Comparison of ENCODE assay signal across 8 mouse cellular contexts in genomic region chr2:36090853-36091741, GRCm38 (mm10). TPM values are rescaled to one million over a fixed set of nuclear protein-coding genes. Genes with fewer than 3 reads are reported as not detected.
DNase-seq lines count a peak whose midpoint lies in the region; ATAC-seq and TF ChIP-seq lines count a peak whose summit lies in the region.
"Had no signal": no experiment of that assay in that cellular context is flagged by ENCODE, and none has a peak within 500 bp of the region (broad histone marks: within the 10 kb centered on the region; RNA-seq: fewer than 3 reads in every experiment).

No protein-coding gene starts in this region.

- H3K4me1 ChIP-seq in G1E (ENCODE audit: insufficient read depth, low read depth, low read length) = peaks cover 7% of the 10 kb centered on the region
- peaks cover 9% of the 10 kb centered on the region; the same call in 1 of the 2 replicates for H3K4me1 ChIP-seq in forebrain, embryonic 11.5 days (replicated peaks; ENCODE audit: control insufficient read depth, insufficient read depth, low read length)
- peaks cover 19% of the 10 kb centered on the region for H3K4me1 ChIP-seq in hindbrain, embryonic 15.5 days (replicated peaks)
- peaks cover 8% of the 10 kb centered on the region for H3K4me1 ChIP-seq in liver, embryonic 11.5 days (replicated peaks; ENCODE audit: control insufficient read depth, insufficient read depth, low read length)
- H3K4me1 ChIP-seq in midbrain, postnatal 0 days (ENCODE audit: insufficient read depth, low read length) = peaks cover 4% of the 10 kb centered on the region; the same call in 1 of the 2 replicates

- no peak for DNase-seq in G1E (ENCODE audit: low spot score)
- DNase-seq in adrenal gland, adult 2 months = peak; percentile 76
- peak; percentile 93 for DNase-seq in forebrain, embryonic 11.5 days (ENCODE audit: low spot score)
- DNase-seq in liver, embryonic 11.5 days (ENCODE audit: low spot score) = peak; percentile 85
- no peak for DNase-seq in midbrain, postnatal 0 days (ENCODE audit: low spot score)
- DNase-seq in testis, postnatal 14 days (ENCODE audit: low spot score) = peak; percentile 91

- no peak overlapping the region for H3K9ac ChIP-seq in forebrain, embryonic 11.5 days (ENCODE audit: low read length)
- no peak overlapping the region for H3K9ac ChIP-seq in hindbrain, embryonic 15.5 days
- H3K9ac ChIP-seq in liver, embryonic 11.5 days (ENCODE audit: low read depth, low read length) = no peak overlapping the region
- no peak overlapping the region for H3K9ac ChIP-seq in midbrain, postnatal 0 days (replicated peaks; ENCODE audit: low read length, poor library complexity, severe bottlenecking)

- peak overlapping the region; percentile 5; the same call in 1 of the 2 replicates for H3K4me3 ChIP-seq in G1E (ENCODE audit: low read depth, low read length)
- peak overlapping the region; percentile 35 for H3K4me3 ChIP-seq in forebrain, embryonic 11.5 days (ENCODE audit: low read depth, low read length)
- H3K4me3 ChIP-seq in hindbrain, embryonic 15.5 days = peak overlapping the region; percentile 39
- H3K4me3 ChIP-seq in liver, embryonic 11.5 days (ENCODE audit: low read depth, low read length) = peak overlapping the region; percentile 57
- H3K4me3 ChIP-seq in midbrain, postnatal 0 days (ENCODE audit: low read depth, low read length) = peak overlapping the region; percentile 43

- H3K9me3 ChIP-seq in G1E (replicated peaks) = no peaks in the 10 kb centered on the region
- no peaks in the 10 kb centered on the region for H3K9me3 ChIP-seq in forebrain, embryonic 11.5 days (ENCODE audit: control insufficient read depth, low read length)
- no peaks in the 10 kb centered on the region for H3K9me3 ChIP-seq in hindbrain, embryonic 15.5 days
- H3K9me3 ChIP-seq in liver, embryonic 11.5 days (ENCODE audit: control insufficient read depth, low read length) = no peaks in the 10 kb centered on the region
- H3K9me3 ChIP-seq in midbrain, postnatal 0 days (ENCODE audit: low read length) = no peaks in the 10 kb centered on the region

- H3K4me2 ChIP-seq in forebrain, embryonic 11.5 days (ENCODE audit: low read depth, low read length, severe bottlenecking) = peak overlapping the region; percentile 68
- H3K4me2 ChIP-seq in hindbrain, embryonic 15.5 days = peak overlapping the region; percentile 69
- H3K4me2 ChIP-seq in liver, embryonic 11.5 days = peak overlapping the region; percentile 94
- peak overlapping the region; percentile 74 for H3K4me2 ChIP-seq in midbrain, postnatal 0 days (ENCODE audit: low read depth, low read length, poor library complexity, severe bottlenecking)

- TF ChIP-seq CTCF in G1E (IDR thresholded peaks at IDR 0.05; ENCODE audit: low read depth, low read length) = no peak
- no peak for TF ChIP-seq CTCF in midbrain, postnatal 0 days (IDR thresholded peaks at IDR 0.05)

- no peaks in the 10 kb centered on the region for H3K36me3 ChIP-seq in G1E (replicated peaks)
- no peaks in the 10 kb centered on the region for H3K36me3 ChIP-seq in forebrain, embryonic 11.5 days (ENCODE audit: control insufficient read depth, insufficient read depth, low read length)
- H3K36me3 ChIP-seq in hindbrain, embryonic 15.5 days = no peaks in the 10 kb centered on the region
- H3K36me3 ChIP-seq in liver, embryonic 11.5 days (ENCODE audit: control insufficient read depth, insufficient read depth, low read length) = no peaks in the 10 kb centered on the region
- no peaks in the 10 kb centered on the region for H3K36me3 ChIP-seq in midbrain, postnatal 0 days (ENCODE audit: insufficient read depth, low read length)

- H3K27ac ChIP-seq in forebrain, embryonic 11.5 days (ENCODE audit: low read depth, low read length) = no peak overlapping the region
- no peak overlapping the region for H3K27ac ChIP-seq in hindbrain, embryonic 15.5 days (replicated peaks)
- no peak overlapping the region for H3K27ac ChIP-seq in liver, embryonic 11.5 days (ENCODE audit: low read depth, low read length)
- no peak overlapping the region for H3K27ac ChIP-seq in midbrain, postnatal 0 days (ENCODE audit: low read depth, low read length)

- no peak for ATAC-seq in G1E (ENCODE audit: extremely low read depth, insufficient number of reproducible peaks, low FRiP score, poor library complexity, severe bottlenecking)
- ATAC-seq in forebrain, embryonic 11.5 days (replicated peaks; ENCODE audit: low FRiP score) = peak; percentile 90
- ATAC-seq in hindbrain, embryonic 15.5 days (ENCODE audit: low FRiP score, low read depth) = peak; percentile 70; the same call in 1 of the 2 replicates
- peak; percentile 89 for ATAC-seq in liver, embryonic 11.5 days (replicated peaks; ENCODE audit: low FRiP score)
- ATAC-seq in midbrain, postnatal 0 days (ENCODE audit: low FRiP score) = peak; percentile 58

- H3K27me3 ChIP-seq in G1E (ENCODE audit: insufficient read depth, low read length) = peaks cover 36% of the 10 kb centered on the region
- H3K27me3 ChIP-seq in forebrain, embryonic 11.5 days (ENCODE audit: control insufficient read depth, insufficient read depth, low read length) = peaks cover 73% of the 10 kb centered on the region
- H3K27me3 ChIP-seq in hindbrain, embryonic 15.5 days = peaks cover 91% of the 10 kb centered on the region
- peaks cover 99% of the 10 kb centered on the region for H3K27me3 ChIP-seq in liver, embryonic 11.5 days (replicated peaks; ENCODE audit: control insufficient read depth, insufficient read depth, low read length)
- H3K27me3 ChIP-seq in midbrain, postnatal 0 days (ENCODE audit: insufficient read depth, low read length) = peaks cover 68% of the 10 kb centered on the region

- under 1% methylated on average over 70 of the region's 70 CpGs for WGBS in forebrain, embryonic 11.5 days
- WGBS in hindbrain, embryonic 15.5 days = 2% methylated on average over 70 of the region's 70 CpGs
- WGBS in liver, embryonic 11.5 days = 2% methylated on average over 70 of the region's 70 CpGs
- WGBS in midbrain, postnatal 0 days = 2% methylated on average over 70 of the region's 70 CpGs

RNA-seq across cellular contexts. Expression of gene Lhx6, which starts 14.1 kb away (rescaled TPM):
- not detected in 2 replicates for total RNA-seq in G1E (2014; fragmentation: Nextera tagmentation)
- 0.06 and 0.16 TPM in 2 replicates for total RNA-seq in G1E (2017)
- polyA plus RNA-seq in G1E (2012) = not detected in 2 replicates
- total RNA-seq in adrenal gland, adult 2 months (2021) = 1 to 10 TPM; 2.0 to 2.3 TPM
- polyA plus RNA-seq in adrenal gland, adult 2 months (2012; rRNA removed) = 3.4 and 5.2 TPM in 2 replicates
- polyA plus RNA-seq in forebrain, embryonic 11.5 days (2014; fragmentation: Nextera tagmentation; extraction: Ambion mirVana) = 10.6 and 19.0 TPM in 2 replicates
- polyA plus RNA-seq in hindbrain, embryonic 15.5 days (2015; fragmentation: Nextera tagmentation; extraction: Ambion mirVana) = 0.62 and 1.3 TPM in 2 replicates
- 0.59 and 0.99 TPM in 2 replicates for polyA plus RNA-seq in liver, embryonic 11.5 days (2014; fragmentation: Nextera tagmentation; extraction: Ambion mirVana)
- total RNA-seq in midbrain, postnatal 0 days (2014; rRNA removed) = 0.60 and 1.9 TPM in 2 replicates
- 1.6 and 2.5 TPM in 2 replicates for polyA plus RNA-seq in midbrain, postnatal 0 days (2015; fragmentation: Nextera tagmentation; extraction: Ambion mirVana)

RNA-seq across cellular contexts. Expression of gene Morn5, which starts 41.8 kb away (rescaled TPM):
- total RNA-seq in G1E (2014; fragmentation: Nextera tagmentation) (not detected in 2 replicates), G1E (2017) (0.22 TPM in 1 of 2 replicates, not detected in the other)
- not detected in 2 replicates for polyA plus RNA-seq in G1E (2012)
- not detected for total RNA-seq in adrenal gland, adult 2 months (2021)
- polyA plus RNA-seq in adrenal gland, adult 2 months (2012; rRNA removed) = 0.33 TPM in 1 of 2 replicates, not detected in the other
- polyA plus RNA-seq in forebrain, embryonic 11.5 days (2014; fragmentation: Nextera tagmentation; extraction: Ambion mirVana) = 0.47 and 0.68 TPM in 2 replicates
- polyA plus RNA-seq in hindbrain, embryonic 15.5 days (2015; fragmentation: Nextera tagmentation; extraction: Ambion mirVana) = 2.9 and 3.0 TPM in 2 replicates
- 0.27 TPM in 1 of 2 replicates, not detected in the other for polyA plus RNA-seq in liver, embryonic 11.5 days (2014; fragmentation: Nextera tagmentation; extraction: Ambion mirVana)
- total RNA-seq in midbrain, postnatal 0 days (2014; rRNA removed) = 1.4 and 3.8 TPM in 2 replicates
- polyA plus RNA-seq in midbrain, postnatal 0 days (2015; fragmentation: Nextera tagmentation; extraction: Ambion mirVana) = 2.1 and 3.5 TPM in 2 replicates
- polyA plus RNA-seq: large intestine, adult 2 months had no signal

RNA-seq across cellular contexts. Expression of gene Ndufa8, which starts 41.9 kb away (rescaled TPM):
- 18.2 and 28.7 TPM in 2 replicates for total RNA-seq in G1E (2014; fragmentation: Nextera tagmentation)
- total RNA-seq in G1E (2017) = 40.1 and 44.9 TPM in 2 replicates
- polyA plus RNA-seq in G1E (2012) = 31.6 and 38.9 TPM in 2 replicates
- total RNA-seq in adrenal gland, adult 2 months (2021) = 100 to 1,000 TPM; 192 to 258 TPM
- polyA plus RNA-seq in adrenal gland, adult 2 months (2012; rRNA removed) = 42.9 and 48.8 TPM in 2 replicates
- polyA plus RNA-seq in forebrain, embryonic 11.5 days (2014; fragmentation: Nextera tagmentation; extraction: Ambion mirVana) = 177 and 184 TPM in 2 replicates
- 327 and 332 TPM in 2 replicates for polyA plus RNA-seq in hindbrain, embryonic 15.5 days (2015; fragmentation: Nextera tagmentation; extraction: Ambion mirVana)
- 251 and 269 TPM in 2 replicates for polyA plus RNA-seq in liver, embryonic 11.5 days (2014; fragmentation: Nextera tagmentation; extraction: Ambion mirVana)
- 87.4 and 95.2 TPM in 2 replicates for total RNA-seq in midbrain, postnatal 0 days (2014; rRNA removed)
- polyA plus RNA-seq in midbrain, postnatal 0 days (2015; fragmentation: Nextera tagmentation; extraction: Ambion mirVana) = 339 and 388 TPM in 2 replicates

RNA-seq across cellular contexts. Expression of gene Mrrf, which starts 45.1 kb away (rescaled TPM):
- 53.0 and 55.2 TPM in 2 replicates for total RNA-seq in G1E (2014; fragmentation: Nextera tagmentation)
- total RNA-seq in G1E (2017) = 51.5 and 57.9 TPM in 2 replicates
- 1.5 and 1.8 TPM in 2 replicates for polyA plus RNA-seq in G1E (2012)
- total RNA-seq in adrenal gland, adult 2 months (2021) = 10 to 100 TPM; 24.0 to 31.8 TPM
- 18.5 and 22.2 TPM in 2 replicates for polyA plus RNA-seq in adrenal gland, adult 2 months (2012; rRNA removed)
- 23.2 and 28.2 TPM in 2 replicates for polyA plus RNA-seq in forebrain, embryonic 11.5 days (2014; fragmentation: Nextera tagmentation; extraction: Ambion mirVana)
- polyA plus RNA-seq in hindbrain, embryonic 15.5 days (2015; fragmentation: Nextera tagmentation; extraction: Ambion mirVana) = 21.2 and 23.1 TPM in 2 replicates
- 31.4 and 36.2 TPM in 2 replicates for polyA plus RNA-seq in liver, embryonic 11.5 days (2014; fragmentation: Nextera tagmentation; extraction: Ambion mirVana)
- 12.2 and 13.7 TPM in 2 replicates for total RNA-seq in midbrain, postnatal 0 days (2014; rRNA removed)
- 16.7 and 16.8 TPM in 2 replicates for polyA plus RNA-seq in midbrain, postnatal 0 days (2015; fragmentation: Nextera tagmentation; extraction: Ambion mirVana)

RNA-seq across cellular contexts. Expression of gene Rbm18, which starts 45.5 kb away (rescaled TPM):
- total RNA-seq in G1E (2014; fragmentation: Nextera tagmentation) (42.1 and 59.4 TPM in 2 replicates), G1E (2017) (27.0 and 33.2 TPM in 2 replicates)
- 11.5 and 13.3 TPM in 2 replicates for polyA plus RNA-seq in G1E (2012)
- 10 to 100 TPM; 27.0 to 27.1 TPM for total RNA-seq in adrenal gland, adult 2 months (2021)
- 3.2 and 3.6 TPM in 2 replicates for polyA plus RNA-seq in adrenal gland, adult 2 months (2012; rRNA removed)
- 98.2 and 100 TPM in 2 replicates for polyA plus RNA-seq in forebrain, embryonic 11.5 days (2014; fragmentation: Nextera tagmentation; extraction: Ambion mirVana)
- 114 and 117 TPM in 2 replicates for polyA plus RNA-seq in hindbrain, embryonic 15.5 days (2015; fragmentation: Nextera tagmentation; extraction: Ambion mirVana)
- polyA plus RNA-seq in liver, embryonic 11.5 days (2014; fragmentation: Nextera tagmentation; extraction: Ambion mirVana) = 38.4 and 42.8 TPM in 2 replicates
- total RNA-seq in midbrain, postnatal 0 days (2014; rRNA removed) = 56.6 and 59.0 TPM in 2 replicates
- polyA plus RNA-seq in midbrain, postnatal 0 days (2015; fragmentation: Nextera tagmentation; extraction: Ambion mirVana) = 99.6 and 102 TPM in 2 replicates

Comparison
In these comparisons a context has a peak if more than half of its experiments do, and no peak if none do; other contexts are left out.
1. DNase-seq: peak in adrenal gland, adult 2 months (single experiment), forebrain, embryonic 11.5 days (single experiment), liver, embryonic 11.5 days (single experiment) and testis, postnatal 14 days (single experiment); none in G1E (single experiment) and midbrain, postnatal 0 days (single experiment).
2. H3K4me3 ChIP-seq: peak in every context shown above with its lines; median percentile 57 in liver, embryonic 11.5 days; 43 in midbrain, postnatal 0 days; 39 in hindbrain, embryonic 15.5 days; 35 in forebrain, embryonic 11.5 days; 5 in G1E.
3. Peak in every context shown above with its lines, with median percentiles within 50 percentile points of each other: H3K4me2 ChIP-seq.